Mouse (Mus musculus): ENCODE measurements around the gene Fbxo21. TPM values are rescaled to one million over a fixed set of nuclear protein-coding genes. Genes with fewer than 3 reads are reported as not detected.

Fbxo21 gene
- polyA plus RNA-seq, 1 experiment from 2014 or later, result 72.7 TPM

DNA sequence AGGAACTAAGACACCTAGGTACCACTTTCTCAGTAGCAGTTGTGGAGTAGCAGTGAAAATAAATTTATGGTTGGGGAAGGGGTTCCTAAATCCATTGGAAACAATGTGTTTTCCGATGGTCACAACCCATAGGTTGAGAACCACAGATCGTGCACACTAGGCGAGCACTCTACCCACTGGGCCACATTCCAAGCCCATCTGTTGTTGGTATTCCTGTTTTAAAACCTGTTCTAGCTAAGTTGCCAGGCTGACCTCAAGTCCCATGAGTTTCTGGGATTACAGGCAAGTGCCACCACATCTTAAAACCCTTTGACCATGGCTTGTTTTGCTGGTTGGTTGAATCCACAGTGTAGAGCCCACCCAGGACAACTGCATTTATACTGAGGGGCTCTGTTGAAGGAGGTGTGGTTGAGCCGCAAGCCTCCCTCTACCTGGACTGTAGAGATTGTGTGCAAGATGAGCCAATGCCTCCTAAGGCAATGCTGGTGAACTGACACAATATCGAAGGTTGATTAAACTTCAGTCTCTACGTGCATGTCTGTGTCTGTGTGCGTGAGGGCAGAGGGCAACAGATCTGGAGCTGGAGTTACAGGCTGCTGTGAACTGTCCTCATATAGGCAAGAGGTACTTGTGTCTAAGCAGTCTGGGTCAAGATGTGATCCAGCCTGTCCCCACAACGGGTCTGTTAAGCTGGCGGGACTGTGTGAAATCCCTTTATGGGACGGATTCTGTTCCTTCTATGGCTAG lies 6.7 kb upstream of the Fbxo21 start:
- H3K4me2 ChIP-seq (ENCODE audit: low read length), result no peak overlapping the region
- no peaks in the 10 kb centered on the region for H3K36me3 ChIP-seq (ENCODE audit: control insufficient read depth, insufficient read depth, low read length)
- H3K4me3 ChIP-seq (ENCODE audit: low read depth, low read length), result no peak overlapping the region
- H3K9ac ChIP-seq (ENCODE audit: low read length), result no peak overlapping the region
- H3K9me3 ChIP-seq (ENCODE audit: control insufficient read depth, low read length), result no peaks in the 10 kb centered on the region
- H3K4me1 ChIP-seq (replicated peaks; ENCODE audit: control insufficient read depth, insufficient read depth, low read length), result 0 out of 2 replicates have a peak, but pooled peaks cover 2% of the 10 kb centered on the region
- H3K27me3 ChIP-seq (replicated peaks; ENCODE audit: control insufficient read depth, insufficient read depth, low read length), result no peaks in the 10 kb centered on the region
- no peak for DNase-seq (ENCODE audit: low spot score)
- H3K27ac ChIP-seq (ENCODE audit: low read depth), result no peak overlapping the region
- no peak for ATAC-seq (replicated peaks; ENCODE audit: low FRiP score, low TSS enrichment, low read depth)
- 89% methylated on average over 10 of the region's 10 CpGs for WGBS

DNA sequence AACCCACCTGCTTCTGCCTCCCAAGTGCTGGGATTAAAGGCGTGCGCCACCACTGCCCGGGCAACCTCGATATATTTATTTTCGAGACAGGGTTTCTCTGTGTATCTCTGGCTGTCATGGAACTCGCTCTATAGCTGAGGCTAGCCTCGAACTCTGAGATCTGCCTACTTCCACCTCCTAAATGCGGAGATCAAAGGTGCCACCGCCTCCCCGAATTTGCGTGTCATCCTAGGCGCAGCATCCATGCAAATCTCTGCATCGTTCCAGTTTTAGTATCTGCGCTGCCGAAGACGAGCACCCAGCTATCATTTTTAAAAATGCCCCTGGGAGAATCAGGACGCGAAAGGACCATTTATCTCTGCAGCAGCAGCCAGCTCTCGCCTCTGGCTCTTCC lies 270 bp upstream of the Fbxo21 start:
- peak overlapping the region; percentile 16; the same call in 1 of the 2 replicates for H3K9ac ChIP-seq (ENCODE audit: low read length)

DNA sequence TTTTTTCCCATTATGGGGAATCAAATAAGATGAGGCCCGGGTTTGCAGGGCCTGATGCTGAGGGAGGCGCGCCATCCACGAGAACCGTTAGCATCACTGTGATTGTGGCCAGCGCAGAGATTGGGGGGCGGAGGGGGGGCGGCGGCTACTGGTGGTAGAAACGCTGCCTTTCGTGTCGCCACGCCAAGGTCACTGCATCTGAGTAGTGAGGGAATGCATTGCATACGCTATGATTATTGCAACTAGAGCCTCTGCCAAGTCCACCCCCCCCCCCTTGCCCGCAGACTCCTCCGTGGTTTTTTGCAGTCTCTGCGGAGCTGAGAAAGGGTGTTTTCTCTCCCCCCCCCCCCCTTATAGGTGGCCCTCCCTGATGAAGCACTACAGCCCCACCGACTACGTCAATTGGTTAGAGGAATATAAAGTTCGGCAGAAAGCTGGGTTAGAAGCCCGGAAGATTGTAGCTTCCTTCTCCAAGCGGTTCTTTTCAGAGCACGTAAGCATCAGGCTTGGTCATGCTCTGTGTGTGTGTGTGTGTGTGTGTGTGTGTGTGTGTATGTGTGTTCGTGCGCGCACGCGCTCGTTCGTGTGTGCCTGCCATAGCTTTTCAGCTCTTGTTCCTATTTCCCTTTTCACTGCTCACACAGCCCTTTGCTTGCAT lies 1.1 kb downstream of the Fbxo21 start:
- no peaks in the 10 kb centered on the region for H3K27me3 ChIP-seq (replicated peaks; ENCODE audit: control insufficient read depth, insufficient read depth, low read length)
- H3K9me3 ChIP-seq (ENCODE audit: control insufficient read depth, low read length), result no peaks in the 10 kb centered on the region
- no peak for ATAC-seq (replicated peaks; ENCODE audit: low FRiP score, low TSS enrichment, low read depth)
- peak overlapping the region; percentile 93 for H3K4me3 ChIP-seq (ENCODE audit: low read depth, low read length)
- H3K9ac ChIP-seq (ENCODE audit: low read length), result peak overlapping the region; percentile 93
- H3K4me2 ChIP-seq (ENCODE audit: low read length), result peak overlapping the region; percentile 81
- no peak for DNase-seq (ENCODE audit: low spot score)
- H3K36me3 ChIP-seq (ENCODE audit: control insufficient read depth, insufficient read depth, low read length), result peaks cover 31% of the 10 kb centered on the region
- H3K4me1 ChIP-seq (replicated peaks; ENCODE audit: control insufficient read depth, insufficient read depth, low read length), result peaks cover 20% of the 10 kb centered on the region
- 11% methylated on average over 30 of the region's 30 CpGs for WGBS
- 0 out of 2 replicates have a peak overlapping the region, but pooled peaks have one; percentile 86 for H3K27ac ChIP-seq (ENCODE audit: low read depth)

More for the DNA sequence above, 270 bp upstream of the Fbxo21 start:
- DNase-seq (ENCODE audit: low spot score), result no peak
- no peak overlapping the region; the same call in 1 of the 2 replicates for H3K27ac ChIP-seq (ENCODE audit: low read depth)
- peak overlapping the region; percentile 93 for H3K4me3 ChIP-seq (ENCODE audit: low read depth, low read length)
- no peaks in the 10 kb centered on the region for H3K27me3 ChIP-seq (replicated peaks; ENCODE audit: control insufficient read depth, insufficient read depth, low read length)
- H3K9me3 ChIP-seq (ENCODE audit: control insufficient read depth, low read length), result no peaks in the 10 kb centered on the region
- H3K4me1 ChIP-seq (replicated peaks; ENCODE audit: control insufficient read depth, insufficient read depth, low read length), result peaks cover 20% of the 10 kb centered on the region
- 21% methylated on average over 19 of the region's 19 CpGs for WGBS
- peak; percentile 13; the same call in 1 of the 2 replicates for ATAC-seq (replicated peaks; ENCODE audit: low FRiP score, low TSS enrichment, low read depth)
- H3K4me2 ChIP-seq (ENCODE audit: low read length), result peak overlapping the region; percentile 81
- H3K36me3 ChIP-seq (ENCODE audit: control insufficient read depth, insufficient read depth, low read length), result peaks cover 21% of the 10 kb centered on the region

DNA sequence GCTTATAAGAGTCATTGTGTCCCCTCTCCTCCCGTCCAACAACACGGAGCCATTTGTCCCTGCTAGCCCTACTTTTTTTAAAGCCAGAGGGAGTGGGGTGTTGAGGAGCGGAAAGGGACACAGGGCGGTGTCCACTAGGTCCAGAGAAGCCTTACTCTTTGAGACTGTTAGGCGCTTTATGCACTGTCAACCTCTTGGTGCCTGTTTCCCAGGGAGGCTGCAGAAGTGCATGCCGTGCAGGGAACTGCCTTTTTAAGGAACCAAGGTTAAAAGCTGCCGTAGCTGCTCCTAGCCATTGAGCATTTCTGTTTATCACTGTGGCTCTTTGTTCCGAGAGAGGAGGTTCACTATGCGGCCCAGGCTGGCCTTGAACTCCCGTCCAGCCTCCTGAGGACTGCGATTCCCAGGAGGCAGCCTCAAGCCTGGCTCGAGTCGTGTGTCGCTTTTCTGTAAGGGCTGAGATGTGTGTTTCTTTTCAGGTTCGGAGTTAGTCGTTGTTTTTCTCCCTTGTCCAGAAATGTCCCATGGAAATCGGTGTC lies 1.7 kb downstream of the Fbxo21 start:
- Histone ChIP-seq H3K4me3 (ENCODE audit: low read depth, low read length) (peak overlapping the region; percentile 93), H3K27me3 (replicated peaks; ENCODE audit: control insufficient read depth, insufficient read depth, low read length) (no peaks in the 10 kb centered on the region), H3K36me3 (ENCODE audit: control insufficient read depth, insufficient read depth, low read length) (peaks cover 37% of the 10 kb centered on the region), H3K9me3 (ENCODE audit: control insufficient read depth, low read length) (no peaks in the 10 kb centered on the region), H3K4me1 (replicated peaks; ENCODE audit: control insufficient read depth, insufficient read depth, low read length) (peaks cover 20% of the 10 kb centered on the region), H3K9ac (ENCODE audit: low read length) (peak overlapping the region; percentile 93), H3K27ac (ENCODE audit: low read depth) (no peak overlapping the region), H3K4me2 (ENCODE audit: low read length) (peak overlapping the region; percentile 81)
- ATAC-seq (replicated peaks; ENCODE audit: low FRiP score, low TSS enrichment, low read depth) (no peak), DNase-seq (ENCODE audit: low spot score) (no peak)
- WGBS, result 55% methylated on average over 17 of the region's 17 CpGs

DNA sequence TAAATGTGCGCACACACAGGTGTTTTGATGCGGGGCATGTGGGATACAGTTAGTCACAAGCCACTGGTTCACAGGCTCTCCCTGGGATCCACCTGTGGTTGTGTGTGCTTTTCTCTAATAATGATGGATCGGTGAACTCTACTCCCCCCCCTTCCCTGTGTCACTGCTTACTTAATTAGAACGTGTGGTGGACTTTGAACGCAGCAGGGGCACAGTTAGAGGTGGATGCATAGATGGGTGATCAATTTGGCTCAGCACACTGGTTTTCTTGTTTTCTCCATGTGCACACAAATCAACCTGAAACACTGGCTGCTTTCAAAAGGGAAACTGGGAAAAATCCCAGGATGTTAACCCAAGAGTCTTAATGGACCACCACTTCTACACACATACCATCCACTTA lies 2.6 kb downstream of the Fbxo21 start:
- Histone ChIP-seq H3K9ac (ENCODE audit: low read length) (no peak overlapping the region), H3K27me3 (replicated peaks; ENCODE audit: control insufficient read depth, insufficient read depth, low read length) (no peaks in the 10 kb centered on the region), H3K4me2 (ENCODE audit: low read length) (no peak overlapping the region), H3K4me3 (ENCODE audit: low read depth, low read length) (no peak overlapping the region), H3K9me3 (ENCODE audit: control insufficient read depth, low read length) (no peaks in the 10 kb centered on the region), H3K36me3 (ENCODE audit: control insufficient read depth, insufficient read depth, low read length) (peaks cover 46% of the 10 kb centered on the region), H3K27ac (ENCODE audit: low read depth) (no peak overlapping the region), H3K4me1 (replicated peaks; ENCODE audit: control insufficient read depth, insufficient read depth, low read length) (peaks cover 20% of the 10 kb centered on the region)
- WGBS, result 72% methylated on average over 5 of the region's 5 CpGs
- no peak for ATAC-seq (replicated peaks; ENCODE audit: low FRiP score, low TSS enrichment, low read depth)
- DNase-seq (ENCODE audit: low spot score), result no peak

DNA sequence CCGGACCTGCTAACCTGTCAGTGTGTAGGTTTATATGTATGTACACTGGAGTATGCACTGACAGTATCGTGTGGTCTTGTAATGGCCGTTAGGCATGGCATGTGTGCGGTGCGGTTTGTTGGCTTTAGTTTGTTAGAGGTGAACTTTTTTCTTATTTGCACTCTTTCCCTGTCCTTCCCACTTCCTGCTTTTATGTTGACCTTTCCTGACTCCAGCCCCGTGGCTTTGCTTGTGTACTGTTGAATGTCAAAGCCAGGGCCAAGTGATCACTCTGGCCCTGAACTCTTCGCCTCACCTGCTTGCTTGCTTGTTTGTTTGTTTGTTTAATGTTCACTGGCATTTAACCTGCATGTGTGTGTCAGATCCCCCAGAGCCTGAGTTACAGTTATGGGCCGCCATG lies 4.4 kb downstream of the Fbxo21 start:
- H3K4me3 ChIP-seq (ENCODE audit: low read depth, low read length), result no peak overlapping the region
- H3K9ac ChIP-seq (ENCODE audit: low read length), result no peak overlapping the region
- H3K36me3 ChIP-seq (ENCODE audit: control insufficient read depth, insufficient read depth, low read length), result peaks cover 59% of the 10 kb centered on the region
- no peaks in the 10 kb centered on the region for H3K9me3 ChIP-seq (ENCODE audit: control insufficient read depth, low read length)
- H3K4me2 ChIP-seq (ENCODE audit: low read length), result no peak overlapping the region
- peaks cover 20% of the 10 kb centered on the region for H3K4me1 ChIP-seq (replicated peaks; ENCODE audit: control insufficient read depth, insufficient read depth, low read length)
- no peaks in the 10 kb centered on the region for H3K27me3 ChIP-seq (replicated peaks; ENCODE audit: control insufficient read depth, insufficient read depth, low read length)
- no peak overlapping the region for H3K27ac ChIP-seq (ENCODE audit: low read depth)
- ATAC-seq (replicated peaks; ENCODE audit: low FRiP score, low TSS enrichment, low read depth) (no peak), DNase-seq (ENCODE audit: low spot score) (no peak)
- WGBS, result 76% methylated on average over 8 of the region's 8 CpGs

DNA sequence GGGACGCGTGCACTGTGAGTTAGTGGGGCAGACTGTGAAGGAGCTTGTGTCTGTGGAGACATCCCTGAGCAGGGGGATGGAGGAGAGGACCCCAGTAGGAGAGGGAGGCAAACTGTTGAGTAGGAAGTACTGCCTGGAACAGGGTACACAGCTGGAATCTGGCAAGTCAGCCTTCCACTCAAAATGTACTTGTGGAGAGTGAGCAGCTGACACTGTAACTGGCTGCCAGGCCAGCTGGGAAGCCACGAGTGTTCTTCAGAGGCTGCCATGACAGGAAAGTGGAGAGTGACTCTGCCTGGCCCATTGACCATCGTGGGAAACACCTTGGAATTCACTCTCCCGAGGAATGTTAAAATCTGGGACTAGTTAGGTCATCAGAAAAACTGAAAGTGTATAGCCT lies 5.4 kb downstream of the Fbxo21 start:
- ATAC-seq (replicated peaks; ENCODE audit: low FRiP score, low TSS enrichment, low read depth) (no peak), DNase-seq (ENCODE audit: low spot score) (no peak)
- H3K4me2 ChIP-seq (ENCODE audit: low read length), result no peak overlapping the region
- no peak overlapping the region for H3K4me3 ChIP-seq (ENCODE audit: low read depth, low read length)
- H3K4me1 ChIP-seq (replicated peaks; ENCODE audit: control insufficient read depth, insufficient read depth, low read length), result peaks cover 20% of the 10 kb centered on the region
- H3K27ac ChIP-seq (ENCODE audit: low read depth), result no peak overlapping the region
- H3K9ac ChIP-seq (ENCODE audit: low read length), result no peak overlapping the region
- H3K9me3 ChIP-seq (ENCODE audit: control insufficient read depth, low read length), result no peaks in the 10 kb centered on the region
- peaks cover 69% of the 10 kb centered on the region for H3K36me3 ChIP-seq (ENCODE audit: control insufficient read depth, insufficient read depth, low read length)
- no peaks in the 10 kb centered on the region for H3K27me3 ChIP-seq (replicated peaks; ENCODE audit: control insufficient read depth, insufficient read depth, low read length)
- 74% methylated on average over 5 of the region's 5 CpGs for WGBS

DNA sequence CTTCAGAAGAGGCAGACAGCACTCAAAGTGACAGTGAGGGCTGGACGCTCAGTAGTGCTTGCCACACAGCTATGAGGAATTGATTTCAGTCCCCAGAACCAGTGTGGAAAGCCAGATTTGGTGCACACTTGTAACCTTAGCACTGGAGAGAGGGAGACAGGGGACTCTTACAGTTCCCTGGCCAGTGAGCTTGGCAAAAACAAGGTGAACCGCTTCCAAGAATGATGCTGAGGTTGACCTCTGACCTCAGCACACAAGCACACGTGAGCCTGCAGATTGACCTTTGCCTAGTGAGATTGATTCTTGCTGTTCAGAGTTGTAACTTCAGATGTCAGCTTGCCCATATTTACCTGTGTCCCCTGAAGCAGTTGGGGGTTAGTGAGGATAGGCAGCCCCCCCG lies 9.8 kb downstream of the Fbxo21 start:
- 43% methylated on average over 4 of the region's 4 CpGs for WGBS
- no peaks in the 10 kb centered on the region for H3K9me3 ChIP-seq (ENCODE audit: control insufficient read depth, low read length)
- DNase-seq (ENCODE audit: low spot score) (no peak), ATAC-seq (replicated peaks; ENCODE audit: low FRiP score, low TSS enrichment, low read depth) (no peak)
- H3K4me1 ChIP-seq (replicated peaks; ENCODE audit: control insufficient read depth, insufficient read depth, low read length), result no peaks in the 10 kb centered on the region
- no peak overlapping the region for H3K27ac ChIP-seq (ENCODE audit: low read depth)
- H3K36me3 ChIP-seq (ENCODE audit: control insufficient read depth, insufficient read depth, low read length), result peaks cover 92% of the 10 kb centered on the region
- H3K9ac ChIP-seq (ENCODE audit: low read length), result no peak overlapping the region
- no peaks in the 10 kb centered on the region for H3K27me3 ChIP-seq (replicated peaks; ENCODE audit: control insufficient read depth, insufficient read depth, low read length)
- H3K4me3 ChIP-seq (ENCODE audit: low read depth, low read length), result no peak overlapping the region
- no peak overlapping the region for H3K4me2 ChIP-seq (ENCODE audit: low read length)

Measured in intestine, embryonic 14.5 days (tissue).